Mouse (Mus musculus) lung, adult 2 months (tissue): ENCODE data around the gene Igfbp6. TPM values are rescaled to one million over a fixed set of nuclear protein-coding genes. Genes with fewer than 3 reads are reported as not detected.
A peak's percentile ranks its signal among the peaks of the same experiment; 100 is the strongest.

Experiments
- DNase-seq: peaks from one replicate; pipeline ENCODE4 v3.0.0; 2022
- H3K4me1 ChIP-seq: fragments of 200-500 bp; 2 replicates; pipeline ENCODE4 v1.6.1; 2011; ENCODE audit warnings: low read length; ENCODE audit not compliant: control insufficient read depth, insufficient read depth
- H3K4me3 ChIP-seq: fragments of 200-500 bp; replicated peaks from 2 replicates; pipeline ENCODE3; 2011; ENCODE audit warnings: low read depth, mild to moderate bottlenecking, control low read depth, low read length; ENCODE audit errors: extremely low read depth
- CTCF ChIP-seq: fragments of 200-500 bp; IDR thresholded peaks from 2 replicates; pipeline ENCODE4 v1.5.1; 2011; ENCODE audit warnings: mild to moderate bottlenecking, low read length, control low read depth; ENCODE audit not compliant: insufficient read depth
- POLR2A ChIP-seq: fragments of 200-500 bp; IDR thresholded peaks from 2 replicates; pipeline ENCODE4 v1.6.1; 2011; ENCODE audit warnings: low read depth, mild to moderate bottlenecking, control low read depth, low read length, borderline replicate concordance; ENCODE audit errors: extremely low read depth
- WGBS: fragments of 180-500 bp; shearing (Covaris S2); methylation state at CpG from one replicate; pipeline ENCODE4 v1.1.7; 2018; 5-methylcytosine and 5-hydroxymethylcytosine counted together
- polyA plus RNA-seq: library from polyadenylated mRNA; depleted of rRNA; stranded (reverse); fragments of >200 nt; gene quantifications from 2 replicates; pipeline ENCODE4 v1.2.3, GENCODE M21; 2012

Gene Igfbp6
- polyA plus RNA-seq, 1 experiment: 337 TPM

GRCm38 (mm10) chr15:102114651-102115260 is 29.4 kb upstream of the Igfbp6 start:
- no peak for DNase-seq
- H3K4me1 ChIP-seq: peaks cover 11% of the 10 kb centered on the region
- TF ChIP-seq CTCF (no peak), POLR2A (no peak)
- WGBS: 67% methylated on average over 7 of the region's 7 CpGs
- H3K4me3 ChIP-seq: no peak overlapping the region

GRCm38 (mm10) chr15:102115731-102116231 is 28.4 kb upstream of the Igfbp6 start:
- peaks cover 11% of the 10 kb centered on the region for H3K4me1 ChIP-seq
- H3K4me3 ChIP-seq: no peak overlapping the region
- TF ChIP-seq POLR2A: no peak
- TF ChIP-seq CTCF: no peak
- 35% methylated on average over 9 of the region's 9 CpGs for WGBS
- DNase-seq: no peak

- Histone ChIP-seq H3K4me3 (no peak overlapping the region), H3K4me1 (peaks cover 11% of the 10 kb centered on the region)
- no peak for DNase-seq
- peak; percentile 47; the same call in 1 of the 2 replicates for TF ChIP-seq POLR2A
- no peak for TF ChIP-seq CTCF
- WGBS: 57% methylated on average over 11 of the region's 11 CpGs
These were observed 27.3 kb upstream of the Igfbp6 start for GRCm38 (mm10) chr15:102116753-102117415.

- Histone ChIP-seq H3K4me1 (peaks cover 11% of the 10 kb centered on the region), H3K4me3 (no peak overlapping the region)
- DNase-seq: no peak
- TF ChIP-seq POLR2A (no peak), CTCF (peak; percentile 70)
- WGBS: 47% methylated on average over 19 of the region's 19 CpGs
These were observed 26.4 kb upstream of the Igfbp6 start for GRCm38 (mm10) chr15:102117461-102118443.

GRCm38 (mm10) chr15:102118591-102118990 is 25.6 kb upstream of the Igfbp6 start:
- DNase-seq: no peak
- Histone ChIP-seq H3K4me1 (peaks cover 11% of the 10 kb centered on the region), H3K4me3 (no peak overlapping the region)
- TF ChIP-seq CTCF (no peak), POLR2A (no peak)
- 89% methylated on average over 4 of the region's 4 CpGs for WGBS

- WGBS: 77% methylated on average over 8 of the region's 8 CpGs
- peaks cover 11% of the 10 kb centered on the region for H3K4me1 ChIP-seq
- no peak overlapping the region for H3K4me3 ChIP-seq
- DNase-seq: no peak
- TF ChIP-seq POLR2A (no peak), CTCF (no peak)
These were observed 24.9 kb upstream of the Igfbp6 start for GRCm38 (mm10) chr15:102119121-102119830.

- WGBS: 68% methylated on average over 2 of the region's 2 CpGs
- Histone ChIP-seq H3K4me1 (peaks cover 11% of the 10 kb centered on the region), H3K4me3 (no peak overlapping the region)
- no peak for DNase-seq
- TF ChIP-seq CTCF (no peak), POLR2A (no peak)
These were observed 24.4 kb upstream of the Igfbp6 start for GRCm38 (mm10) chr15:102119831-102120170.

- no peak for TF ChIP-seq CTCF
- no peak for TF ChIP-seq POLR2A
- peaks cover 11% of the 10 kb centered on the region for H3K4me1 ChIP-seq
- WGBS: 73% methylated on average over 5 of the region's 5 CpGs
- H3K4me3 ChIP-seq: no peak overlapping the region
- no peak for DNase-seq
These were observed 23.6 kb upstream of the Igfbp6 start for GRCm38 (mm10) chr15:102120530-102120929.

GRCm38 (mm10) chr15:102126303-102126702 is 17.9 kb upstream of the Igfbp6 start:
- no peak for DNase-seq
- no peak for TF ChIP-seq CTCF
- TF ChIP-seq POLR2A: no peak
- 17% methylated on average over 2 of the region's 2 CpGs for WGBS
- Histone ChIP-seq H3K4me3 (no peak overlapping the region), H3K4me1 (0 out of 2 replicates have a peak, but pooled peaks cover 3% of the 10 kb centered on the region)
